Mouse (Mus musculus) retina, embryonic 14.5 days (tissue): ENCODE measurements at regions not wholly inside any gene's neighbourhood (a gene's known extent, or its start where the extent isn't known, plus 50 kb on each side); places are given as distances from the start of the nearest gene placed in this dataset.

Experiments
- DNase-seq: peaks from one replicate; pipeline ENCODE4 v3.0.0-alpha.2; 2015; ENCODE audit warnings: low spot score

DNA sequence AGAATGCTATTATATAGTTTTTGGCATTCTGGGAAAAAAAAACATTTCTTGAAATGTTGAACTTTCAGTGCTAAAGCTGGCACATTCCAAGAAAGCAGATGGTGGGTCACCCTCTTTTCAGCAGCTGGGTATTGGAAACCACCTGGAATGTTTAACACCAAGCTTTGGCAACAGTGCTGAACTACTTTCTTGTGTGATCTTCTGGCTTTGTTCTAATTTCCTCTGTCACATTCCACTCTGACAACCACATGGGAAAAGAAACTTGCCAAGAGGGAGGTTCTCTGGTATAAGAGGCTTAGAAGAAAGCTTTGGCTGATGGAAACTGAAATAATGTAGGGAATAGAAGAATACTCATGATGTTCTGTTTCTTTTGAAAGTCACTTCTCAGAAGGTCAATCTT, 920.4 kb upstream of the Tenm4 start:
- DNase-seq: no peak

DNA sequence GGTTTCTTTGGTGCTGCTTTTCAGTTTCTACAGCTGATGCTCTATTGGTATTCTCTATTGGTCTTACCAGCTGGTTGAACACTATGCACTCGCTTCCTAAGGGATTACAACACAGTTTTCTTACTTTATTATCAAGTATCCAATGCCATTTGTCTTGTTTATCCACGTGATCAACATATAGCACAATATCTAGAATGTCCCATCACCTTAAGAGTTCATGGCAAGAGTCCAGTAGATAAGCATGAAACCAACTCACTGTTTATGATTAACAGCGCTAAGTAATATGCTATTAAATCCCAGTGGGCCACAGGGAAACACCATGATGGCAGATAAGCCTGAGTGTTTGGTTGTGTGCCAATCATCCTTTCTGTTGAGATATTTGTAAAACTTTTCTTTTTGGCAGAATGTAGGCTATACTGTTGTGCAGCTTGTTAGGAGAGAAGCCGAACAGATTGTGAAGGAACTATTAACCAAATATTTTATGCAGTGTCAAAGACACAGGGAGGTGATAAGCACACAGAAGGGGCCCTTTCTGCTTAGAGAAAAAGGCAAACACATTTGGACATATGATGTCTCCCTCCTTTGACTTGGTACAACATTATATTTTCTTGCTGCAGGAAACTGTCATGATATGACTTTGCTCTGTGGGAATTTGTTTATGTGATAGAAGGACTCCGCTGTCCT, 917.0 kb upstream of the Tenm4 start:
- DNase-seq: no peak

DNA sequence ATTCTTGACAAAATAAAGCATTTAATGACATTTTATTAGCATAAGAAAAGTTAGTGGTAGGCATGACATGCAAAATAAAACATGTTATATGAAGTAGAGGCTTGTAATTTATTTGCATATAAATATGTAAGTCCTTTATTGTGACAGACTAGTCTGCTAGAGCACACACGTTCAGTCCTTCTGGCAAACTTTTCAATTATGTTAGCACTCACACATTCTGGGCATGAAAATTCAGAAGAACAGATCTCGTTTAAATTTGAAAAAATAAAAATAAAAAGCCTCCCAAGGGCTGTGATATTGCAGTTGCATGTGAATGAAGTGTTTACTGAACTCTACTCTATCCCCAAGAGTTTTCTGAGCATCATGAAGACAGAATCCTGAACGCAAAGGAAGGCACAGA, 916.1 kb upstream of the Tenm4 start:
- DNase-seq: no peak

DNA sequence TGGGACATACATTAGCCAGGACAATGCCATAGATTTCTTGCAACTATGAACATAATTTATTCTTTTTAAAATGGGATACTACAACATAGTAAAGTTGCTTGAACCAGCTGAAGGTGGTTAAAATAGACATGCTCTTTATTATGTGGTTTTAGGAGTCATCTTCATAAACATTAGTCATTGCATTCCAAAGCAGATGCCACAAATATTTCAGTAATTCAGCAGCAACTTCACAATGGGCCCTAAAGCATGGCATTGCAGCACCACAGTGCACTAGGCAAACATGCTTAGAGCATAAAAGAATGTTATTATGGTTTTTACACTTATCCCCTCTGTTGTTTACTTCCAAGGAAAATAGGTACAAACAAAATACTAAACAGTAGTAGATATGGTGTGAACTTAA, 915.3 kb upstream of the Tenm4 start:
- DNase-seq: no peak

DNA sequence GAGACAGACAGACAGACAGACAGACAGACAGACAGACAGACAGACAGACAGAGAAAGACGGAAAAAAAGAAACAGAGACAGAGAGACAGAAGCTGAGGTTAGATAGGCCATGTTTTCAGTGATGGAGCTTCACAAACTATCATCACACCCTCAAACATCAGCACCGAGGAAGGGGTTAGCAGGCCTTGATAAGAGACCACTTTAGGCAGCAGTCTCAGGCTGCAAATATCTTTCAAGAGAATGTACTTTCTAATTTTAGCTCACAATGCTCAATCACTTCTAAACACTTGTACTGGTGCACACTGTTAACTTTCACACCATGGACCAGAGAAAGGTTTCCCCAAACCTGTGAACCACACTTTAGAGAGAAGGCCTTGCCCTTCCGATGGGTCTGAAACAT, 908.1 kb upstream of the Tenm4 start:
- no peak for DNase-seq

DNA sequence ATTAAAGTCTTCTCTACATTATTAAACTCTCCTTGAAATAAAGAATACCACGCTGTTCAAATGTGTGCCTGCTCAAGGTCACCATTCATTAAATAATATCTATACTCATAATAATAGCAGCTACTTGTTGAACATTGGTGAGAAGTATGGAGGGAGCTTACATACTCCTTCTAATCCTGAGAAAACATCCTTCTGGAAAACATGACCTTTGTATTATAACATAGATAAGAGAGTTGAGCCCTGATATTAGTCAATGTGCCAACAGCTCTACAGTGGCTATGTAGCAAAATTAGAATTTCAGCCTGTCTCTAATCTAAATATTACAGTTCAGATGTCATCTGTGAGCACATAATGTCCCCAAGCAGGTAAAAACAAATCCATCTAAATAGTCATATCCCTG, 893.8 kb upstream of the Tenm4 start:
- no peak for DNase-seq

DNA sequence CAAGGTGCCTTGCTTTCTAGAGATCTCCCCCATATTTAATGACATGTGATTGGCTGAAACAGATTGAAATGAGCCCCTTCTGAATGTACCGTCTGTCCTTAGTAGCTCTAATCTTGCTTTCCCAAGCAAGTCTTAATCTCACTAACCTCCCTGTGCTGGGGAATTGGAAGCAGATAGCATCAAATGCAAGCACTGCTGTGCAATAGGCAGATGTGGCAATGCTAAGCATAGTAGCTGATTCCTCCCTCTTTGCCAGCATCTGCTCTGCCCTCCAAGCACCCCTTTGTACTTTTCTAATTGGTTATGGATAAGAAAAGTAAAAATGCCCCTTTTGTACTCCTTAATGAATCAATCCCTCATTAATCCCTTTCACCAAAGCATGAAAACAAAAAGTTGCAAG, 857.4 kb upstream of the Tenm4 start:
- DNase-seq: peak; percentile 33

DNA sequence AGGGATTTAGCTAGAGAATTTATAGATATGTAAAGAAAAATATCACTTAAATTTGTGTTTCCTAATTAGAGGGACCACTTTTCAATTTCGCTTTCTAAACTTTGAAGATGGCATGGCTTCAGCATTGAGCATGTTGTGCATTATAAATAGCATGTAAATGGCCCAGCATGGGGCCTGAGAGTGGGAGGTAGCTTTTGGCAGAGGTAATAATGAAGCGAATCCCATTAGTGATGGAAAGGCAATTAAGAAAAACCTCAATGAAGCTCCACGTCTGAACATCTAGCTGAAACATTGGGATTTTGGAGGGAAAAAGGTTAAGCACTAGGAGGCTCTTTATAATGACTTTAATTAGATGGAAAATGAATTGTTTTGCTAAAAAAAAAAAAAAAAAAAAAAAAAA, 848.0 kb upstream of the Tenm4 start:
- DNase-seq: no peak

DNA sequence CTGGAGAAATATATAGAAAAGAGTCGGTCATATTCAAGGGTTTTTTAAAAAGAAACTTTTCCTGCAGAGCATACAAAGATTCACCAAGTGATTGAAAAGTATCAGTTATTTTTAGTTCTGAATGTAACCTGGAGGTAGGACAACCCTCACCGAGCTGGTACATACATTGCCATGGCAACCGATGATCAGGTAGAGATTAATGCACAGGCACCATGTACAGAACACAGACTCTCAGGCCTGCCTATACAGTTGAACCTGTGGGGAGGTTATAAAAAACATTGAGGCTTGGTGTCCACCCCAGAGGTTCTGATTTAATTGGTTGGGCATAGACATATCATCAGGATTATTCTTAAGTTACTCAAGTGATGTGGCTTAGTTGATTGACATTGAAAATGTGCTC, 846.1 kb upstream of the Tenm4 start:
- no peak for DNase-seq

DNA sequence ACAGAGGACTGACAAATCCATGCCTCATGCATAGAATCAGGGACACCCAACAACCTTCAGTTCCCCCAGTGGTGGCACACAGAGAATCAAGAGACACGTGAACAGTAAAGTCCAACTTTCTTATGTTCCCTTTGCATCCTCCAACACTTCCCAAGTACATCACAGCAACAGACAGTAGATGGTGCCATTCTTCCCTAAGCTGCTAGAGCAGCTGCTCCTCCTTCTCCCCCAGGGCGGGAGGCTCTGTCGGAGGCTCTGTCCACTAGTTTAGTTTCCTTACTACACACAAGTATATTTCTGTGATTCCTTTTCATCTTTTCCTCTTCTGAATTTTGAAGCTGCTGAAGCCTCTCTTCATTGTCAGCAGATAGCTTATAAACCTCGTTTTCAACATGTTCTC, 839.0 kb upstream of the Tenm4 start:
- DNase-seq: peak; percentile 53

DNA sequence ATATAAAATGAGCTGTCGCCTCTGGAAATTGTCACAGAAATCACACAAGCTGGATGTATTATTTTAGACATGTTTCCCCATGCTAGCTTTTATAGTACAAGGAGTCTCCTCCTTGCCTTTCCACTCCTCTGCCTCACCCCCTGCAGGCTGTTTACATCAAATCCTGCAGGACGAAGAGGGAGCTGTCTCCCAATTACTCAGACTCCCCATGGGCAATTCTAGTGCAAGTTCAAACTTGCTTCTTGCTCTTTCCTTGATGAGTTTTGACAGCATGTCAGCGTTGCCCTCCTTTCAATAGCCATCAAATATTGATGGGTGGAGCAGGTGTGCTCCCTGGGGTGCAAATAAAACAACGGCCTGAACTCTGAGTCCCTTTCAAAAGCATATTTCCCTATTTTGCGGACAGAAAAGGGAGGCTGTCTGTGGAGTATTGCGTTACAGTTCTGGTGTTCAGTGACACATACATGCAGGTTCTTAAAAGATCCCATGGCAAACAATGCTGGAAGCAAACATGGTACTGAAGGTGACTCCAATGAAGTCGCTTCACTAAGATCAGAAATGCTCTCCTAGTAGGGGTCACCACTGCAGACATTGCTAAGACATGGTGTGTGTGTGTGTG, 820.8 kb upstream of the Tenm4 start:
- peak; percentile 64 for DNase-seq

DNA sequence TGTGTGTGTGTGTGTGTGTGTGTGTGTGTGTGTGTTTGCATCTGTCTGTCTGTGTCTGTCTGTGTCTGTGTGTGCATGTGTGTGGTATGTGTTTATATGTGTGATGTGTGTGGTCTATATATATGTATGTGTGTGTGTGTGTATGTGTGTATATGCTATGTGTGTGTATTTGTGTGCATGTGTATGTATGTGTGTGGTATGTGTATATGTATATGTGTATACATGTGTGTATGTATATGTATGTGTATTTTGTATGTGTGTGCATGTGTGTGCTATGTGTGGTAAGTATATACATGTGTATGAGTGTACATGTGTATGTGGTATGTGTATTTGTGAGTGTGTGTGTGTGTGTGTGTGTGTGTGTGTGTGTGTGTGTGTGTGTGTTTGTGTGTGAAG, 820.2 kb upstream of the Tenm4 start:
- no peak for DNase-seq

DNA sequence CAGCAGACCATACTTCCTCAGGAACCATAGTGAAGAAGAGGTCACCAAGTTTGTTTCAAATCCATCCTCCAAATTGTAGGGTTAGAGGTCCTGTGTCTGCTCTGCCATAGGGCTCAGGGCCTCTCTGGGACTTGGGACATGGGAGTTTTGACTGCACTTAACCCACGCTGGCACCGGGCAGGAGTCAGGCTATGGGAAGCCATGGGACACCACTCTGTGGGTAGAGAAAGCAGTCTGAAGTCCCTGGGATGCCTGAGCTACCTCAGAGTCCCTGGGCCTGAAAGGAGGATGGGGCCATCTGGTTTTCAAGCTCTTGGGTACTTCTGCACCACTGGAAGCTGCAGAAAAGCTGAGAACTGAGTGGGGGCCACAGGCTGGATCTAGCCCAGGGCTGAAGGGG, 819.7 kb upstream of the Tenm4 start:
- DNase-seq: peak; percentile 19

DNA sequence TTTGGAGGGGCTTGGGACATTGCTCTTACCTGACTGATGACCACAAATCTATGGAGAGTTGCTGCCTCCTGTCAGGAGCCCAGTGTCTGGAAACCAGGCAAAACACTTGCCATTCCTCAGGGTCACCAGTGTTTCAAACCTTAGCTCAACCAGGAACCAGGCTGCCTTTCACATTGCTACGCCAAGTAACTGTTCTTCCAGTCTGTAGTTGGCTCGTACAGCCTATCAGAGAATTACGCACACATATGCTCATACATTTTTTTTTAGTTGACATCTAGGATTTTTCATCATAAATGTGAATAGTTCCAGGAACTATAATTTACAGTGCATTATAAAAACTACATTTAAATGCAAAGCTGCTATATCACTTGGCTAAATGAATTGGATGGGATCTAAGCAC, 818.9 kb upstream of the Tenm4 start:
- DNase-seq: no peak

DNA sequence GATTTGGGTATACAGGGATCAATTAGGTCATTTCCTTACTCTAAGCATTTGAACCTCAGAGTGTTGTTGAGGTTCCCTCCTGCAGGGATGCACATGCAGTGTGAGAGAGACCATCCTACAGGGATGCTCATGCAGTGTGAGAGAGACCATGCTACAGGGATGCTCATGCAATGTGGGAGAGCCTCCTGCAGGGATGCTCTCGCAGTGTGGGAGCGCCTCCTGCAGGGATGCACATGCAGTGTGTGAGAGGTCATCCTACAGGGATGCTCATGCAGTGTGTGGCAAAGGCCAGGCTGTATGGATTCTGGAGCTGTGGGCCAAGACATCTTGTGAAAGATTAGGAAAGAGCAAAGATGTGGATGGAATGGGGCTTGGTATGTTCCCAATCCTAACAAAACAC, 816.1 kb upstream of the Tenm4 start:
- no peak for DNase-seq

DNA sequence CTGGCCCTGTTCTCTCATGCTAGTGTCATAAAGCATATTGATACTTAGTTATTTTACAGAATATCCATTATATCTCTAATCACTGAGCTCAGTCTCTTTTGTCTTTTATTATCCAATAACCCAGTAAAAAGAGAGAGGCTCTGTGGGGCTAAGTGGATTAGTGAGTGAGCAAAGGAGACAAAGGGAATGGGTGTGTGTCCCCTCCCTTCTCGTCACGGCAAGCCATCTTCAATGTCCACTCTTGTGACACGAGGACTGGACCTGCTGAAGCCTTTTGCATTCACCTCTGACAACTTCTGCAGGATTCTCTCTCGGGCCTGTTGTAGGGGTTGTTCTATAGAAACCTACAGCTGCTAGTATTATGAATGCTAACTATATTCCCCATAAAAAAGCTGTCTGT, 812.3 kb upstream of the Tenm4 start:
- DNase-seq: no peak

DNA sequence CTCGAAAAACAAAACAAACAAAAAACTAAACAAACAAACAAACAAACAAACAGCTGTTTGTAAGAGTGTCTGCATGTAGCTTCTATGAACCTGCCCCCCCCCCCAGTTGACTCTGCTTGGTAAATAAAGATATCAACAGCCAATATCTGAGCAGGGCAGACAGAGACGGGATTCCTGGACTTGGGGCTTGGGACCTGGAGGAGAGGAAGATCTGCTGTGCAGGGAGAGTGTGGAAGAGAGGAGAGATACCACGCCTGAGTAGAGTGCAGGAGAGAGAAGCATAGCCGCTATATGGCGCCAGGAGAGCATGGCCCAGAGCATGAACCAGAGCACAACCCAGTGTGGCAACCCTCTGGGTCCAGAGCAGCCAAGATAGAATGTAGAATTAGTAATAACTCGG, 811.9 kb upstream of the Tenm4 start:
- no peak for DNase-seq
